Mouse (Mus musculus) testis, adult 2 months (tissue): ENCODE data around the gene Zdhhc17.

Experiments
- CTCF ChIP-seq: fragments of 200-500 bp; IDR thresholded peaks from 2 replicates; pipeline ENCODE4 v1.5.1; 2012; ENCODE audit warnings: low read depth, mild to moderate bottlenecking, inconsistent platforms, low read length, moderate library complexity; ENCODE audit not compliant: control insufficient read depth, insufficient read depth, insufficient replicate concordance
- POLR2A ChIP-seq: fragments of 200-500 bp; IDR thresholded peaks from 2 replicates; pipeline ENCODE4 v1.6.1; 2012; ENCODE audit warnings: low read depth, mild to moderate bottlenecking, inconsistent platforms, low read length, moderate library complexity; ENCODE audit not compliant: control insufficient read depth

DNA sequence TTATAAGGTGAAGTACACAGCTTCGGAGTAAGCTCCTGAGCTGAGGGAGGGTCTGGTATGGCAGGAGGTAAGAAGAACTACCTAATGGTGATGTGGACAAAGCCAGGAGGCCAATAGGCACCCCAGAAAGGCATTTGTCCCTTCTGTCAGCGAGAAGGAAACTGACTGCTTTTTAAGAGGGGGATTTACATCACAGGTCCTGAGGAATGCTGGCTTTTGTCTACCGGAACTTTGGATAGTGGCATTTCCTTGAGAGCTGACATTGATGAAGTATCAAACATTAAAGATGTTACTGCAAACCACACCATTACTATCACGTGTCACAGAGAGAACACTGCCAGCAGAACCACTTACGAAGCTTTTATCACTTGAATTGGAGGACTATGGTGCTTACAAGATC, 15.2 kb downstream of the Zdhhc17 start:
- TF ChIP-seq CTCF: no peak
- TF ChIP-seq POLR2A: no peak
